Mouse (Mus musculus) testis, postnatal 10 days (tissue): ENCODE results near the gene Asap2.
A peak's percentile ranks its signal among the peaks of the same experiment; 100 is the strongest.

Experiments
- DNase-seq: peaks from one replicate; pipeline ENCODE4 v3.0.0; 2021; ENCODE audit warnings: low spot score

Gene Asap2

DNA sequence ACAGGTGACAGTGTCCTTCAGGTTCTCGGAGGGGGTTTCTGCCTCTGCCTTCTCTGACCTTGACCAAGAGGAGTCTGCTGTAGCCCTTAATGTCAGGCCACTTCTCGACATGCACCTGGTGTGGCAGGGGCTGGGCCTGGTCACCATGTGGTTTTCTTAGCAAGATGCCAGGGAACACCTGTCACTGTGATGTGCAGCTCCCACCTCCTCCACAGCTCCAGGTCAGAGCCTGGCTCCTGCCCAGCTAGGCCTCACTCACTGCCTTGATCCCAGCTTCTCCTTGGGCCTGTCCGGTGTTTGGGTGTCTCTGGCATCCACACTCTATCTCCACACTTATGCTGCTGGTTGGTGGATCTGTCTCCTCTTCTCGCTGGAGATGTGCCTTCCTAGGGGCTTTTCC lies 142.8 kb downstream of the Asap2 start:
- DNase-seq = no peak

DNA sequence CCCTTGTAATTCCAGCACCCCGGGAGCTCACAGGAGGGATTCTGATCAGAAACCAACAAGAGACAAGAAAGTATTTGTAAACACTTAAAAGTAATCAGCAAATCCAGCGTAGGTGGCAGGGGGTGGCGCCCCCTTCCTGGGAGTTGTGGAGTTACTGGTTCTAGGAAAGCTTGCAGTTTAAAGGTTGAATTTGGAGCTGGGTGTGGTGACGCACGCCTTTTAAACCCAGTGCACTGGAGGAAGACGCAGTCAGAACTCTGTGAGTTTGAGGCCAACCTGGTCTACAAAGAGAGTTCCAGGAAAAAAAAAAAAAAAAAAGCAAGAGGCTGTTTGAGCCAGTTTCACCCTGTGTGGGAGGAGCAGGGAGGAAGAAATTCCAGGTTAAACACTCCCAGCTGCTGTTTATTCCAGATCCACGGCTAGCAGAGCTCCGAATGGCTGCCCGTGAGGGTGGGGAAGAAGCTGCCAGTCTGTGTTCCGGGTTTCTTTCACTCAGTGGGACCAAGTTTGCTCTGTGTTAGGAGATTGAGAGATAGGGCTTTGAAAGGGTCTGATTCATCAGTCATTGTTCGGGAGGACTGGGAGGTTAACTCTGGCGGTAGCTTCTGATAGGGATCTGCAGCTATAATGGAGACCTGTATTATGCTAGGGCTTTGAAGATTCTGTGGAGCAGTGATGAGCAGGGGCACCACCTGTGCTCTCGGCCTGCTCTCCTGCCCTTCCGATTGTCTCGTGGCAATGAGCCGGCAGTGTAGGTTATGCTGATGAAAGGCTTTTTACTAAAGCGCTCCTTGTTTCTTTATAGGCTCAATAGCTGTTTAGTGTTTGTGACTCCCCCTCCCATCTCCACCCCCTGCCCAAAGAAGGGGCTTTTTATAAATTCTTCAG lies 144.0 kb downstream of the Asap2 start:
- peak; percentile 56 for DNase-seq

- DNase-seq = peak; percentile 57
Observed at GRCm38 (mm10) chr12:21135651-21136461, 145.6 kb downstream of the Asap2 start.

DNA sequence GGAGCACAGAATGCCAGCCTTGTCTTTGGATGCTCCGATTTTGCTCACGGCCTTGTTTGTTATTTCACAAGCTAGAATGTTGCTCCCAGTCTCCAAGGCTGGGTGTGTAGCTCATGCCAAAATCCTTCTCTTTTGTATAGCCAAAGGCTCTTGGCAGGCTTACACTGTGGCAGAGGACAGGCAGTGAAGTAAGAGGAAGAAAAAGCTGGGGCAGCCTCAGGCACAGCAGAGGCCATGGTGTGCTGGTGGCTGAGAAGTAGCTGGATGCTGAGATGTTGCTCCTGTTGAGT lies 146.1 kb downstream of the Asap2 start:
- no peak for DNase-seq

DNA sequence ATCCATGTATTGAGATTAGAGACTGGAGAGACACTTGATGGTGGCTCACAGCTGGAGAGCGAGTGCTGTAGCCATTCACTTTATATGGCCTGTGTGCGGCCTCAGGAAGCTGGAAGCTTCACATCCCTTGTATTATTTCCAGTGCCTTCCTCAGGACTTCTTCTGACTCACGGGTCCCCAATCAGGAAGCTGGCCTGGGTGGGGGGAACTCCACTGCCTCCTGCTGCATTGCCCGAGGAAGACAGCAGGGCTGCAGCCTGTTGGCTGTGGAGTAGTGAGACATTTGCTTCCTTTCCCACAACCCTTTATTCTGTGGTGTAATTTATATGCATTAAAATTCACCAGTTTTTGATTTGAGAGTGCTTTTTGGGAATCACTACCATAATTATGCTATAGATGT lies 149.3 kb downstream of the Asap2 start:
- no peak for DNase-seq

GRCm38 (mm10) chr12:21140153-21140552 lies 149.9 kb downstream of the Asap2 start:
- no peak for DNase-seq

DNA sequence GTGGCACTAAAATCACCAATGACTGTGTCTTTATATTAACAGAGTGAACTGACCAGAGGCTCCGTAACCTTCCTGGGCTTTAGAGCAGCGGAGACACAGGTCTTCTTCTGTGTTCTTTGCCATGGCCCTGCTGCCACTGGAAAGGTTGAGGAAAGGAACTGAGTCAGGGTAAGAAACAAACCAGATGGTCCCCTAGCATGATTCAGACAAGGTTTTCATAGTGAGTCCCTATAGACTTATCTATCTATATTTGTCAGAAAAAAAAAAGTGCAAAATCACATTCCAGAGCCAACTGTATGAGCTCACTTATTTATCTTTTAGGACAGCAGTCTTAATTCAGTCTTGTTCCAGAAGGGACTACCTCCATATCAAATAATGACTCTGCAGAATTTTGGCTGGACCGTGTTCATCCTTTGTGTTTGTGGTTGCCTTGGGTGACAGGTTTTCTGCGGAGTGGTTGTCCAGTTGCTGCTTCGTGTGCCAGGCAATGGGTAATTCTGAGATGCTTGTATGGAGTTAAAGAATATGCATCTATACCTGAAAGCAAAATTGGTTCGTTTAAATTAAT lies 150.6 kb downstream of the Asap2 start:
- no peak for DNase-seq

GRCm38 (mm10) chr12:21141691-21142300 lies 151.5 kb downstream of the Asap2 start:
- DNase-seq = no peak

GRCm38 (mm10) chr12:21142489-21143254 lies 152.4 kb downstream of the Asap2 start:
- no peak for DNase-seq

DNA sequence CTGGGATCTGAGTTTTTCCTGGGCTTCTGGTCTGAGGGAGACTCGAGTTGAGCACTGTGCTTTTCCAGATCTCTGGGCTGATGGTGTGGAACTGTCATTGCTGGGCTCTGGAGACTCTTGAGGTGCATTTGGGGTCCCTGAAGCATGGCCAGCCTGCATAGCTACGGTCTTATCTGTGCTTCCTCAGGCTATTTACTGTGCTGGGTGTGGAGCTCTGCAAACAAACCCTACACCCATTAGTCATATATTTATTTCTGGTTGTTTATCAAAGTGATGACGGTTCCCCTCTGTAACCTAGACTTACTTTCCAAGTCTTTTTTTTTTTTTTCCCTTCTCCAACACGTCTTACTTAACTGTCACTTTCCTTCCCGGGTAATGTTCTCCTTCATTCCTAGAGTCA lies 154.3 kb downstream of the Asap2 start:
- no peak for DNase-seq

GRCm38 (mm10) chr12:21145050-21145449 lies 154.8 kb downstream of the Asap2 start:
- DNase-seq = no peak

GRCm38 (mm10) chr12:21146826-21147225 lies 156.6 kb downstream of the Asap2 start:
- no peak for DNase-seq

DNA sequence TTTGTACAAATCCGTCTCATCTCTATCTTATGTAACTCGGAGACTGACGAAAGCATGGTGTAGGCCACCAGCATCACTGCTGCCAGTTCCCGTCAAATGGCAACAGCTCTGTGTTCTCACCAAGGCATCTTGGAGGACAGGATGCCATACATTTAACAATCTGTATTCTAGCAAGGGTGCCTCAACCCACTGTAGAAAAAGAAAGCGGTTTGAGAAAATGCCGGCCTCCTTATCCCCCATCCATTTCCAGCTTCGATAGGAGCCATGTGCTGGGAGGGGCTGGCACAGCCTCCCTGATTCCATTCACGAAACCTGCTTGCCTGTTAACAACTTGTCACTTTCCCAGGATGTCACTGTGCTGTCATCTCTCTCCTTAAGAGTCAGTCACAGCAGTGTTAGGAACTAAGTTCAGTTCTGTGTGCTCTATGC lies 163.0 kb downstream of the Asap2 start:
- no peak for DNase-seq

GRCm38 (mm10) chr12:21155062-21155461 lies 164.8 kb downstream of the Asap2 start:
- DNase-seq = no peak

- DNase-seq = no peak
Observed at GRCm38 (mm10) chr12:21159304-21159703, 169.0 kb downstream of the Asap2 start.

- no peak for DNase-seq
Observed at GRCm38 (mm10) chr12:21160327-21160828, 170.1 kb downstream of the Asap2 start.

DNA sequence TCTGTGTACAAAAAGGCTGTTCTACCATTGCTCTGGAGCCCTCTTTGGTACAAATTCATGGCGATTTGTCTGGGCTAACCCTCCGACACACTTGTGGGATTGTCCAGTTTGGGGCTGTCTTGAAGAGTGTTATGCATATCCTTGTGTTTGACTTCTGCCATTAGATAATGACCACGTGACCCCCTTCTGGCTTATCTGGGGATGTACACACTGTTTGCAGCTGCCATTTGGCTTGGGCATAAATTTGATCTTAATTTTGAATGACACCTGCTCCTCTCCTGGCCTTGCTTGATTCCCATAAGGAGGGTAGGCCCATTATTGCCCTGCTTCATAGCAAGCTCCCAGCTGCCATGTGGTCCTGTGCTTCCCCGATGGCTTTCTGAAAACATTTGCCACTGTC lies 171.6 kb downstream of the Asap2 start:
- DNase-seq = no peak

GRCm38 (mm10) chr12:21163706-21164105 lies 173.4 kb downstream of the Asap2 start:
- DNase-seq = no peak

- no peak for DNase-seq
Observed at GRCm38 (mm10) chr12:21164251-21164650, 174.0 kb downstream of the Asap2 start.

GRCm38 (mm10) chr12:21165157-21165556 lies 174.9 kb downstream of the Asap2 start:
- no peak for DNase-seq

DNA sequence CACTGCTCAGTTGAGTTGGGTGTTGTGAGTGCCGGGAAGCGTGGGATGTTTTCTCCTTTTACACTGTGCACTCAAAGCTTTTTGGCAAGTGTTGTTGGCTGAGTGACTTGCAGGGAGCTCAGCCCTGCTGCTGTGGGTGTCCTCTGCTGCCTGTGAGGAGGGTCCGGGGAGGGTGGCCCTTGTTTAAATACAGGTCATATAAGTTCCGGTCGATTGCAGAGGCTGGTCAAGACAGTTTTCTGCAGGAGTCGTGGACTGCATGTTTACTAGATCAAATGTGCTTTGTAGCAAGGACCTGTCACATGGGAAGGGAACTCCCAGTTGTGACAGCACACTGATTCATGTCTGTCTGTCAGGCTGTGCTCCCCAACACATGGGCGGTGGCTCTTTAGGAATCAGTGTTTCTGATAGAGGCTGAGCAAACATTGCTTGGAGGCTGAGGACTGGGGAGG lies 175.7 kb downstream of the Asap2 start:
- no peak for DNase-seq
